Mouse (Mus musculus) B cell, adult 2 months (primary cell): ENCODE measurements at regions not wholly inside any gene's neighbourhood (a gene's known extent, or its start where the extent isn't known, plus 50 kb on each side); places are given as distances from the start of the nearest gene placed in this dataset.
A peak's percentile ranks its signal among the peaks of the same experiment; 100 is the strongest.

Experiments used
- DNase-seq, 2 experiments: peaks; one replicate each; pipeline ENCODE4 v3.0.0; 2022

- DNase-seq: no peak
Observed at GRCm38 (mm10) chr7:63313096-63313495, 100.7 kb upstream of the Chrna7 start.

- DNase-seq: peak in 1 of 2 experiments; percentile 2
Observed at GRCm38 (mm10) chr7:63319594-63319993, 107.2 kb upstream of the Chrna7 start.

- DNase-seq: no peak
Observed at GRCm38 (mm10) chr7:63321171-63321570, 108.8 kb upstream of the Chrna7 start.

GRCm38 (mm10) chr7:63321951-63322710, 109.8 kb upstream of the Chrna7 start:
- no peak for DNase-seq

- no peak for DNase-seq
Observed at GRCm38 (mm10) chr7:63335146-63335545, 109.4 kb upstream of the Otud7a start.

GRCm38 (mm10) chr7:63336072-63336471, 108.5 kb upstream of the Otud7a start:
- no peak for DNase-seq

GRCm38 (mm10) chr7:63341716-63342115, 102.8 kb upstream of the Otud7a start:
- DNase-seq: no peak

- no peak for DNase-seq
Observed at GRCm38 (mm10) chr7:63345671-63346392, 98.7 kb upstream of the Otud7a start.

- no peak for DNase-seq
Observed at GRCm38 (mm10) chr7:63346393-63346730, 98.2 kb upstream of the Otud7a start.
